Mouse (Mus musculus): Measurements from ENCODE around the gene Plekha5.
A peak's percentile ranks its signal among the peaks of the same experiment; 100 is the strongest.

Gene Plekha5

GRCm38 (mm10) chr6:140455851-140456250 lies 32.0 kb downstream of the Plekha5 start:
- DNase-seq (ENCODE audit: low spot score in 2 of 2) = no peak

GRCm38 (mm10) chr6:140456393-140457163 lies 32.7 kb downstream of the Plekha5 start:
- no peak for DNase-seq (ENCODE audit: low spot score in 2 of 2)

GRCm38 (mm10) chr6:140460398-140460797 lies 36.5 kb downstream of the Plekha5 start:
- DNase-seq (ENCODE audit: low spot score in 2 of 2) = no peak

GRCm38 (mm10) chr6:140464818-140465217 lies 41.0 kb downstream of the Plekha5 start:
- peak in 1 of 2 experiments; percentile 49 for DNase-seq (ENCODE audit: low spot score in 2 of 2)

- no peak for DNase-seq (ENCODE audit: low spot score in 2 of 2)
Measured at GRCm38 (mm10) chr6:140465946-140466646, 42.2 kb downstream of the Plekha5 start.

- DNase-seq (ENCODE audit: low spot score in 2 of 2) = peak in 1 of 2 experiments; percentile 67
Measured at GRCm38 (mm10) chr6:140466841-140467240, 43.0 kb downstream of the Plekha5 start.

GRCm38 (mm10) chr6:140467851-140468250 lies 44.0 kb downstream of the Plekha5 start:
- DNase-seq (ENCODE audit: low spot score in 2 of 2) = no peak

GRCm38 (mm10) chr6:140469791-140470190 lies 45.9 kb downstream of the Plekha5 start:
- no peak for DNase-seq (ENCODE audit: low spot score in 2 of 2)

- no peak for DNase-seq (ENCODE audit: low spot score in 2 of 2)
Measured at GRCm38 (mm10) chr6:140471751-140472150, 47.9 kb downstream of the Plekha5 start.

- DNase-seq (ENCODE audit: low spot score in 2 of 2) = peak; percentile 62 to 85
Measured at GRCm38 (mm10) chr6:140472345-140472744, 48.5 kb downstream of the Plekha5 start.

- no peak for DNase-seq (ENCODE audit: low spot score in 2 of 2)
Measured at GRCm38 (mm10) chr6:140475393-140476087, 51.7 kb downstream of the Plekha5 start.

GRCm38 (mm10) chr6:140476981-140477380 lies 53.1 kb downstream of the Plekha5 start:
- DNase-seq (ENCODE audit: low spot score in 2 of 2) = no peak

- no peak for DNase-seq (ENCODE audit: low spot score in 2 of 2)
Measured at GRCm38 (mm10) chr6:140478031-140478430, 54.2 kb downstream of the Plekha5 start.

GRCm38 (mm10) chr6:140478943-140479342 lies 55.1 kb downstream of the Plekha5 start:
- peak; percentile 55 to 87 for DNase-seq (ENCODE audit: low spot score in 2 of 2)

- DNase-seq (ENCODE audit: low spot score in 2 of 2) = no peak
Measured at GRCm38 (mm10) chr6:140480425-140481081, 56.7 kb downstream of the Plekha5 start.

- DNase-seq (ENCODE audit: low spot score in 2 of 2) = no peak
Measured at GRCm38 (mm10) chr6:140481701-140482460, 58.0 kb downstream of the Plekha5 start.

- no peak for DNase-seq (ENCODE audit: low spot score in 2 of 2)
Measured at GRCm38 (mm10) chr6:140484170-140484569, 60.3 kb downstream of the Plekha5 start.

GRCm38 (mm10) chr6:140485636-140486035 lies 61.8 kb downstream of the Plekha5 start:
- no peak for DNase-seq (ENCODE audit: low spot score in 2 of 2)

GRCm38 (mm10) chr6:140486685-140487084 lies 62.8 kb downstream of the Plekha5 start:
- DNase-seq (ENCODE audit: low spot score in 2 of 2) = no peak

GRCm38 (mm10) chr6:140487489-140487888 lies 63.6 kb downstream of the Plekha5 start:
- no peak for DNase-seq (ENCODE audit: low spot score in 2 of 2)

GRCm38 (mm10) chr6:140488673-140489072 lies 64.8 kb downstream of the Plekha5 start:
- DNase-seq (ENCODE audit: low spot score in 2 of 2) = no peak
